Mouse (Mus musculus): ENCODE measurements at regions not wholly inside any gene's neighbourhood (a gene's known extent, or its start where the extent isn't known, plus 50 kb on each side); places are given as distances from the start of the nearest gene placed in this dataset.

DNA sequence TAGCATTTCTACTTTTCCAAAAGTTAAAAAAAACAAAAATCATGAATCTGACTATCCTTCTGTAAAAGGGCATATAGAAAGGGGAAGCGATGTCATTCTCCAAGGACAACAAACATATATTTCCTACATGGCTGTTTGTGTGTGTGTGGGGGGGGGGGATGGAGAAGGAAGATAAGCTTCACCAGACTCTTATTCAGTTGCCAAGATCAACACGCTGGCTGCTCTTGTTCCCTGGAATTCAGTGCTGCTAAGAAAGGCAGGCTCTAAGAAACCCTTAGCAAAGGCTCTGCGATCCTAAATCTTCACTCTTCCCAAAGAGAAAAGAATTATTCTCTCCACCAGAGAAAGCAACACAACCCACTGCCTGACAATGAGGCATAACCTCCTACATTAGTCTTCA, 126.4 kb downstream of the Ahr start:
- TF ChIP-seq POLR2A (IDR thresholded peaks at IDR 0.05; ENCODE audit: control insufficient read depth, low read depth, low read length) (no peak), CTCF (IDR thresholded peaks at IDR 0.05; ENCODE audit: control insufficient read depth, insufficient read depth, insufficient replicate concordance, low read depth, low read length) (no peak)

All from testis, adult 2 months (tissue).